Mouse (Mus musculus) frontal cortex, postnatal 36 days (tissue): ENCODE results near the gene Pdgfb.

ENCODE experiments used
- DNase-seq, 2 experiments: peaks; one replicate each; pipeline ENCODE4 v3.0.0; 2022; ENCODE audit warnings: low spot score in 2 of 2

Gene Pdgfb

GRCm38 (mm10) chr15:80014321-80015210 is at the start of gene Pdgfb:
TSS of gene Pdgfb (minus strand) at chr15:80014977.
- DNase-seq = peak; percentile 63 to 73

GRCm38 (mm10) chr15:80062821-80063220 is 48.0 kb upstream of the Pdgfb start:
- DNase-seq = no peak

- no peak for DNase-seq
These were observed 47.6 kb upstream of the Pdgfb start for GRCm38 (mm10) chr15:80062339-80062738.

- DNase-seq = no peak
These were observed 46.3 kb upstream of the Pdgfb start for GRCm38 (mm10) chr15:80061071-80061550.

GRCm38 (mm10) chr15:80060356-80061070 is 45.7 kb upstream of the Pdgfb start:
- no peak for DNase-seq

- no peak for DNase-seq
These were observed 44.8 kb upstream of the Pdgfb start for GRCm38 (mm10) chr15:80059606-80060005.

GRCm38 (mm10) chr15:80058151-80058550 is 43.4 kb upstream of the Pdgfb start:
- no peak for DNase-seq

- no peak for DNase-seq
These were observed 39.4 kb upstream of the Pdgfb start for GRCm38 (mm10) chr15:80054034-80054710.

- DNase-seq = no peak
These were observed 38.7 kb upstream of the Pdgfb start for GRCm38 (mm10) chr15:80053381-80054033.

- no peak for DNase-seq
These were observed 37.0 kb upstream of the Pdgfb start for GRCm38 (mm10) chr15:80051782-80052181.

- no peak for DNase-seq
These were observed 36.5 kb upstream of the Pdgfb start for GRCm38 (mm10) chr15:80051092-80051761.

GRCm38 (mm10) chr15:80050093-80050492 is 35.3 kb upstream of the Pdgfb start:
- no peak for DNase-seq

- DNase-seq = no peak
These were observed 33.2 kb upstream of the Pdgfb start for GRCm38 (mm10) chr15:80047973-80048372.

- no peak for DNase-seq
These were observed 32.5 kb upstream of the Pdgfb start for GRCm38 (mm10) chr15:80047242-80047641.

GRCm38 (mm10) chr15:80045749-80046148 is 31.0 kb upstream of the Pdgfb start:
- DNase-seq = no peak

GRCm38 (mm10) chr15:80044249-80044648 is 29.5 kb upstream of the Pdgfb start:
- no peak for DNase-seq

GRCm38 (mm10) chr15:80042152-80042551 is 27.4 kb upstream of the Pdgfb start:
- DNase-seq = no peak

GRCm38 (mm10) chr15:80038110-80038391 is 23.3 kb upstream of the Pdgfb start:
- no peak for DNase-seq

GRCm38 (mm10) chr15:80037255-80038109 is 22.7 kb upstream of the Pdgfb start:
- no peak for DNase-seq

- DNase-seq = no peak
These were observed 20.6 kb upstream of the Pdgfb start for GRCm38 (mm10) chr15:80035341-80035885.
